Mouse (Mus musculus) urinary bladder, adult 18-20 months (tissue): ENCODE measurements around the gene Trpc1.

Experiments used
- DNase-seq, 2 experiments: peaks; one replicate each; pipeline ENCODE4 v3.0.0; 2022; ENCODE audit warnings: low spot score in 2 of 2, mixed read lengths in 2 of 2

Gene Trpc1

GRCm38 (mm10) chr9:95697808-95698207, 52.4 kb downstream of the Trpc1 start:
- peak in 1 of 2 experiments; percentile 11 for DNase-seq

GRCm38 (mm10) chr9:95696581-95696980, 53.6 kb downstream of the Trpc1 start:
- DNase-seq = no peak

- DNase-seq = no peak
Measured at GRCm38 (mm10) chr9:95695023-95695422, 55.2 kb downstream of the Trpc1 start.

- no peak for DNase-seq
Measured at GRCm38 (mm10) chr9:95694526-95694925, 55.6 kb downstream of the Trpc1 start.

GRCm38 (mm10) chr9:95693528-95694100, 56.6 kb downstream of the Trpc1 start:
- DNase-seq = no peak

- no peak for DNase-seq
Measured at GRCm38 (mm10) chr9:95692823-95693222, 57.4 kb downstream of the Trpc1 start.

- DNase-seq = peak in 1 of 2 experiments; percentile 26
Measured at GRCm38 (mm10) chr9:95688064-95688463, 62.1 kb downstream of the Trpc1 start.

GRCm38 (mm10) chr9:95685660-95686440, 64.3 kb downstream of the Trpc1 start:
- no peak for DNase-seq

- DNase-seq = no peak
Measured at GRCm38 (mm10) chr9:95680691-95681090, 69.5 kb downstream of the Trpc1 start.

- no peak for DNase-seq
Measured at GRCm38 (mm10) chr9:95679966-95680365, 70.2 kb downstream of the Trpc1 start.

GRCm38 (mm10) chr9:95676021-95676420, 74.2 kb downstream of the Trpc1 start:
- no peak for DNase-seq

GRCm38 (mm10) chr9:95675064-95675699, 75.0 kb downstream of the Trpc1 start:
- DNase-seq = peak; percentile 12 to 43

- no peak for DNase-seq
Measured at GRCm38 (mm10) chr9:95672760-95673159, 77.4 kb downstream of the Trpc1 start.

- DNase-seq = no peak
Measured at GRCm38 (mm10) chr9:95672331-95672730, 77.8 kb downstream of the Trpc1 start.

GRCm38 (mm10) chr9:95668306-95668705, 81.9 kb downstream of the Trpc1 start:
- DNase-seq = no peak

GRCm38 (mm10) chr9:95667836-95668235, 82.3 kb downstream of the Trpc1 start:
- DNase-seq = no peak

GRCm38 (mm10) chr9:95665835-95666234, 84.3 kb downstream of the Trpc1 start:
- DNase-seq = no peak

GRCm38 (mm10) chr9:95664290-95664989, 85.7 kb downstream of the Trpc1 start:
- no peak for DNase-seq

- no peak for DNase-seq
Measured at GRCm38 (mm10) chr9:95657941-95658340, 92.2 kb downstream of the Trpc1 start.
